Mouse (Mus musculus) heart, postnatal 0 days (tissue): ENCODE results near the gene Pqlc3. TPM values are rescaled to one million over a fixed set of nuclear protein-coding genes. Genes with fewer than 3 reads are reported as not detected.

ENCODE experiments used
- ATAC-seq: fragments of 200-750 bp; cut with Nextera tagmentation; 2 replicates; pipeline ENCODE4 v1.8.0; 2017; ENCODE audit warnings: low read depth, moderate number of reproducible peaks, moderate library complexity; ENCODE audit not compliant: insufficient read depth
- DNase-seq: peaks from one replicate; pipeline ENCODE4 v3.0.0-alpha.2; 2016; ENCODE audit warnings: low spot score
- H3K27ac ChIP-seq: fragments of 300-500 bp; sonication (generic); 2 replicates; pipeline ENCODE4 v1.5.1; 2014; ENCODE audit warnings: low read depth, mild to moderate bottlenecking
- H3K27me3 ChIP-seq: fragments of 300-500 bp; sonication (generic); 2 replicates; pipeline ENCODE4 v1.6.1; 2014; ENCODE audit warnings: low read length, mixed read lengths; ENCODE audit not compliant: control insufficient read depth, insufficient read depth
- H3K36me3 ChIP-seq: fragments of 300-500 bp; sonication (generic); replicated peaks from 2 replicates; pipeline ENCODE4 v1.6.1; 2014; ENCODE audit warnings: low read length, mixed read lengths; ENCODE audit not compliant: control insufficient read depth, insufficient read depth
- H3K4me1 ChIP-seq: fragments of 300-500 bp; sonication (generic); 2 replicates; pipeline ENCODE4 v1.6.1; 2014; ENCODE audit warnings: antibody characterized with exemption; ENCODE audit not compliant: control insufficient read depth, insufficient read depth
- H3K4me2 ChIP-seq: fragments of 300-500 bp; sonication (generic); 2 replicates; pipeline ENCODE4 v1.6.1; 2014; ENCODE audit warnings: low read depth, mild to moderate bottlenecking, low read length, moderate library complexity
- H3K4me3 ChIP-seq: fragments of 300-500 bp; sonication (generic); 2 replicates; pipeline ENCODE4 v1.5.1; 2014; ENCODE audit warnings: low read depth, low read length
- H3K9ac ChIP-seq: fragments of 300-500 bp; sonication (generic); replicated peaks from 2 replicates; pipeline ENCODE4 v1.6.1; 2014; ENCODE audit warnings: low read depth, low read length, mixed read lengths
- H3K9me3 ChIP-seq: fragments of 300-500 bp; sonication (generic); replicated peaks from 2 replicates; pipeline ENCODE4 v1.6.1; 2016; ENCODE audit warnings: low read length; ENCODE audit not compliant: control insufficient read depth
- CTCF ChIP-seq: IDR thresholded peaks from 2 replicates; pipeline ENCODE4 v1.5.1; 2016; ENCODE audit warnings: antibody characterized with exemption, control low read depth, low read depth
- EP300 ChIP-seq: IDR thresholded peaks from 2 replicates; pipeline ENCODE4 v1.6.1; 2016; ENCODE audit warnings: antibody characterized with exemption, low read depth
- WGBS: fragments of 180-500 bp; shearing (Covaris S2); extraction: QIAGEN DNeasy Blood & Tissue Kit; methylation state at CpG from one replicate; pipeline ENCODE4 v1.1.7; 2014; 5-methylcytosine and 5-hydroxymethylcytosine counted together
- polyA plus RNA-seq: library from polyadenylated mRNA; unstranded; fragments of >200 nt; fragmentation: Nextera tagmentation; extraction: Ambion mirVana; gene quantifications from 2 replicates; pipeline ENCODE4 v1.2.1, GENCODE M21; 2015
- total RNA-seq: library from RNA; depleted of rRNA; stranded (reverse); fragments of >200 nt; gene quantifications from 2 replicates; pipeline ENCODE4 v1.2.3, GENCODE M21; 2014; ENCODE audit warnings: low replicate concordance

The Pqlc3 gene
- total and polyA plus RNA-seq, 2 experiments from 2014 or later, result 2.2 to 3.5 TPM

GRCm38 (mm10) chr12:17015711-17016110, 15.5 kb upstream of the Pqlc3 start:
- TF ChIP-seq CTCF (no peak), EP300 (no peak)
- no peaks in the 10 kb centered on the region for H3K4me1 ChIP-seq
- no peak overlapping the region for H3K9ac ChIP-seq
- no peaks in the 10 kb centered on the region for H3K36me3 ChIP-seq
- H3K27me3 ChIP-seq, result no peaks in the 10 kb centered on the region
- H3K4me3 ChIP-seq, result no peak overlapping the region
- WGBS, result 58% methylated on average over 2 of the region's 2 CpGs
- no peak overlapping the region for H3K4me2 ChIP-seq
- H3K27ac ChIP-seq, result no peak overlapping the region
- ATAC-seq (no peak), DNase-seq (no peak)
- H3K9me3 ChIP-seq, result no peaks in the 10 kb centered on the region

- Histone ChIP-seq H3K4me2 (no peak overlapping the region), H3K9ac (no peak overlapping the region), H3K27me3 (no peaks in the 10 kb centered on the region), H3K4me1 (no peaks in the 10 kb centered on the region), H3K9me3 (no peaks in the 10 kb centered on the region; the same call in 1 of the 2 replicates), H3K27ac (no peak overlapping the region), H3K4me3 (no peak overlapping the region), H3K36me3 (no peaks in the 10 kb centered on the region)
- ATAC-seq (no peak), DNase-seq (no peak)
- 68% methylated on average over 2 of the region's 2 CpGs for WGBS
- TF ChIP-seq EP300 (no peak), CTCF (no peak)
These were observed 12.1 kb upstream of the Pqlc3 start for GRCm38 (mm10) chr12:17012067-17012899.

GRCm38 (mm10) chr12:17011100-17011870, 11.1 kb upstream of the Pqlc3 start, which contains the start of gene 2410004P03Rik:
Gene 2410004P03Rik (minus strand): TSS chr12:17011727.
- H3K4me1 ChIP-seq, result no peaks in the 10 kb centered on the region
- H3K4me3 ChIP-seq, result peak within 1 kb of the TSS; percentile 46
- TF ChIP-seq CTCF, result peak; percentile 84
- no peak for TF ChIP-seq EP300
- peak; percentile 65 for ATAC-seq
- H3K27me3 ChIP-seq, result no peaks in the 10 kb centered on the region
- H3K36me3 ChIP-seq, result no peaks in the 10 kb centered on the region
- no peak within 1 kb of the TSS for H3K27ac ChIP-seq
- H3K9me3 ChIP-seq, result no peaks in the 10 kb centered on the region; the same call in 1 of the 2 replicates
- H3K9ac ChIP-seq, result no peak within 1 kb of the TSS
- 7% methylated on average over 28 of the region's 29 CpGs for WGBS
- peak within 1 kb of the TSS; percentile 67 for H3K4me2 ChIP-seq
- peak; percentile 49 for DNase-seq

- TF ChIP-seq CTCF (no peak), EP300 (no peak)
- Histone ChIP-seq H3K27me3 (no peaks in the 10 kb centered on the region), H3K4me1 (no peaks in the 10 kb centered on the region), H3K36me3 (no peaks in the 10 kb centered on the region), H3K4me2 (no peak overlapping the region), H3K4me3 (no peak overlapping the region), H3K27ac (no peak overlapping the region), H3K9ac (no peak overlapping the region), H3K9me3 (no peaks in the 10 kb centered on the region; the same call in 1 of the 2 replicates)
- ATAC-seq (no peak), DNase-seq (no peak)
- 94% methylated on average over 6 of the region's 6 CpGs for WGBS
These were observed 9.3 kb upstream of the Pqlc3 start for GRCm38 (mm10) chr12:17009466-17009865.

- Histone ChIP-seq H3K4me2 (no peak overlapping the region), H3K27ac (no peak overlapping the region), H3K27me3 (no peaks in the 10 kb centered on the region), H3K4me3 (no peak overlapping the region), H3K9me3 (no peaks in the 10 kb centered on the region), H3K4me1 (peaks cover 3% of the 10 kb centered on the region; the same call in 1 of the 2 replicates), H3K36me3 (0 out of 2 replicates have a peak, but pooled peaks cover 2% of the 10 kb centered on the region), H3K9ac (no peak overlapping the region)
- TF ChIP-seq EP300, result no peak
- TF ChIP-seq CTCF, result no peak
- no peak for ATAC-seq
- DNase-seq, result no peak
- 63% methylated on average over 4 of the region's 4 CpGs for WGBS
These were observed 1.0 kb upstream of the Pqlc3 start for GRCm38 (mm10) chr12:17001211-17001610.
